8 mouse cellular contexts compared by ENCODE assay signal in the genomic region with DNA sequence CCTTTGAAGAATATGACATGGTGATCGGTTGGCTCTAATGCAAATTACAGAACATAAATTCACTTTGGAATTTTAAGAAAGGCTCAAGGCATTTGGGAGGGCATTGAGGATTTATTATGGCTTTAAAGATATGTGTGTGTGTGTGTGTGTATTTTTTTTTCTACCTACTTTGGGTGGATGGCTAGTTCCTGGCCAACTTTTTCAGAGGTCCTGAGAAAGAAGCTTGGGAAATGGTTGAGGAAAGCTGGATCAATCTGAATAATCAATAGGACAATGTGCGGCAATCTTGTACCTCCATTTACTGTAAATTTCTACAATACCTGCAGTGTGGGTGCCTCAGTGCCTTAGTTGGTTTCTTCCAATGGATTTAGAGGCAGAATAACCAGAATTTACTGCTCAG.
DNase-seq lines count a peak whose midpoint lies in the region; ATAC-seq lines count a peak whose summit lies in the region.

No protein-coding gene starts in this region.

- no peak overlapping the region for H3K9ac ChIP-seq in heart, embryonic 16.5 days (ENCODE audit: low read length)
- H3K9ac ChIP-seq in embryonic facial prominence, embryonic 15.5 days, result no peak overlapping the region
- peak overlapping the region; percentile 99 for H3K9ac ChIP-seq in intestine, embryonic 14.5 days (ENCODE audit: low read length)
- H3K9ac ChIP-seq in midbrain, embryonic 14.5 days (replicated peaks; ENCODE audit: low read length), result peak overlapping the region; percentile 100

- H3K4me1 ChIP-seq in heart, embryonic 16.5 days (ENCODE audit: control insufficient read depth, insufficient read depth, low read length), result peaks cover 34% of the 10 kb centered on the region
- H3K4me1 ChIP-seq in embryonic facial prominence, embryonic 15.5 days, result peaks cover 32% of the 10 kb centered on the region
- H3K4me1 ChIP-seq in intestine, embryonic 14.5 days (replicated peaks; ENCODE audit: control insufficient read depth, insufficient read depth, low read length), result peaks cover 56% of the 10 kb centered on the region
- H3K4me1 ChIP-seq in midbrain, embryonic 14.5 days (ENCODE audit: control insufficient read depth, insufficient read depth, low read length), result peaks cover 26% of the 10 kb centered on the region

- no peak for ATAC-seq in heart, embryonic 16.5 days (replicated peaks; ENCODE audit: extremely low read depth, insufficient read depth, low FRiP score)
- no peak for ATAC-seq in embryonic facial prominence, embryonic 15.5 days (ENCODE audit: insufficient number of reproducible peaks, low FRiP score, low TSS enrichment, low read depth)
- ATAC-seq in intestine, embryonic 14.5 days (replicated peaks; ENCODE audit: low FRiP score, low TSS enrichment, low read depth), result no peak
- ATAC-seq in midbrain, embryonic 14.5 days (ENCODE audit: low FRiP score, low TSS enrichment), result no peak
- ATAC-seq in monocyte, adult 5-6 weeks (replicated peaks; ENCODE audit: insufficient number of reproducible peaks, low FRiP score, low TSS enrichment, poor library complexity, severe bottlenecking), result no peak

- no peaks in the 10 kb centered on the region for H3K36me3 ChIP-seq in heart, embryonic 16.5 days (ENCODE audit: control insufficient read depth, insufficient read depth)
- no peaks in the 10 kb centered on the region for H3K36me3 ChIP-seq in embryonic facial prominence, embryonic 15.5 days
- H3K36me3 ChIP-seq in intestine, embryonic 14.5 days (ENCODE audit: control insufficient read depth, insufficient read depth, low read length), result no peaks in the 10 kb centered on the region
- H3K36me3 ChIP-seq in midbrain, embryonic 14.5 days (ENCODE audit: control insufficient read depth, insufficient read depth, low read length), result no peaks in the 10 kb centered on the region

- WGBS in heart, embryonic 16.5 days, result 81% methylated on average over 2 of the region's 2 CpGs
- WGBS in embryonic facial prominence, embryonic 15.5 days, result 33% methylated on average over 2 of the region's 2 CpGs
- 31% methylated on average over 2 of the region's 2 CpGs for WGBS in intestine, embryonic 14.5 days
- WGBS in midbrain, embryonic 14.5 days, result 13% methylated on average over 2 of the region's 2 CpGs

- no peak overlapping the region for H3K4me3 ChIP-seq in heart, embryonic 16.5 days (ENCODE audit: low read length)
- H3K4me3 ChIP-seq in embryonic facial prominence, embryonic 15.5 days (replicated peaks), result peak overlapping the region; percentile 79
- peak overlapping the region; percentile 85 for H3K4me3 ChIP-seq in intestine, embryonic 14.5 days (ENCODE audit: low read depth, low read length)
- H3K4me3 ChIP-seq in midbrain, embryonic 14.5 days (replicated peaks; ENCODE audit: low read depth, low read length), result peak overlapping the region; percentile 92

- no peaks in the 10 kb centered on the region for H3K9me3 ChIP-seq in heart, embryonic 16.5 days (replicated peaks; ENCODE audit: control insufficient read depth, low read length)
- no peaks in the 10 kb centered on the region for H3K9me3 ChIP-seq in embryonic facial prominence, embryonic 15.5 days (replicated peaks)
- no peaks in the 10 kb centered on the region for H3K9me3 ChIP-seq in intestine, embryonic 14.5 days (ENCODE audit: control insufficient read depth, low read length)
- no peaks in the 10 kb centered on the region for H3K9me3 ChIP-seq in midbrain, embryonic 14.5 days (ENCODE audit: control insufficient read depth, low read length)

- no peak overlapping the region for H3K27ac ChIP-seq in heart, embryonic 16.5 days (ENCODE audit: low read length)
- 0 out of 2 replicates have a peak overlapping the region, but pooled peaks have one; percentile 68 for H3K27ac ChIP-seq in embryonic facial prominence, embryonic 15.5 days (replicated peaks)
- peak overlapping the region; percentile 61 for H3K27ac ChIP-seq in intestine, embryonic 14.5 days (ENCODE audit: low read depth)
- H3K27ac ChIP-seq in midbrain, embryonic 14.5 days (replicated peaks; ENCODE audit: low read depth, low read length), result peak overlapping the region; percentile 100

- H3K4me2 ChIP-seq in heart, embryonic 16.5 days (ENCODE audit: low read depth, low read length), result peak overlapping the region; percentile 73; the same call in 1 of the 2 replicates
- H3K4me2 ChIP-seq in embryonic facial prominence, embryonic 15.5 days (replicated peaks), result peak overlapping the region; percentile 67
- peak overlapping the region; percentile 53 for H3K4me2 ChIP-seq in intestine, embryonic 14.5 days (ENCODE audit: low read length)
- H3K4me2 ChIP-seq in midbrain, embryonic 14.5 days (ENCODE audit: low read length), result peak overlapping the region; percentile 97

- peaks cover 8% of the 10 kb centered on the region for H3K27me3 ChIP-seq in heart, embryonic 16.5 days (ENCODE audit: control insufficient read depth, insufficient read depth, low read length)
- H3K27me3 ChIP-seq in embryonic facial prominence, embryonic 15.5 days, result peaks cover 7% of the 10 kb centered on the region; the same call in 1 of the 2 replicates
- no peaks in the 10 kb centered on the region for H3K27me3 ChIP-seq in intestine, embryonic 14.5 days (replicated peaks; ENCODE audit: control insufficient read depth, insufficient read depth, low read length)
- H3K27me3 ChIP-seq in midbrain, embryonic 14.5 days (ENCODE audit: control insufficient read depth, insufficient read depth, low read length), result no peaks in the 10 kb centered on the region

- DNase-seq in heart, adult 8-10 months (ENCODE audit: low spot score), result no peak
- no peak for DNase-seq in intestine, embryonic 14.5 days (ENCODE audit: low spot score)
- peak; percentile 34 for DNase-seq in midbrain, embryonic 14.5 days
- DNase-seq in cerebellum, adult 18-20 months, result no peak
- no peak for DNase-seq in ovary, postnatal 10 days (ENCODE audit: low spot score)

Comparison
In these comparisons a context has a peak if more than half of its experiments do, and no peak if none do; other contexts are left out.
1. H3K9ac ChIP-seq: peak in intestine, embryonic 14.5 days (single experiment) and midbrain, embryonic 14.5 days (single experiment); none in heart, embryonic 16.5 days (single experiment) and embryonic facial prominence, embryonic 15.5 days (single experiment).
2. Peak in every context shown above with its lines, with median percentiles within 50 percentile points of each other: H3K4me2 ChIP-seq.